Mouse (Mus musculus) midbrain, embryonic 10.5 days (tissue): Measurements from ENCODE around the gene Atxn10. TPM values are rescaled to one million over a fixed set of nuclear protein-coding genes. Genes with fewer than 3 reads are reported as not detected.
A peak's percentile ranks its signal among the peaks of the same experiment; 100 is the strongest.

Source experiments
- DNase-seq: peaks from one replicate; pipeline ENCODE4 v3.0.0-alpha.2; 2017; ENCODE audit warnings: low spot score
- H3K27ac ChIP-seq: fragments of 300-500 bp; sonication (generic); replicated peaks from 2 replicates; pipeline ENCODE4 v1.5.1; 2016; ENCODE audit warnings: mild to moderate bottlenecking
- H3K27me3 ChIP-seq: fragments of 300-500 bp; sonication (generic); 2 replicates; pipeline ENCODE4 v1.6.1; 2016; ENCODE audit warnings: low read depth, mild to moderate bottlenecking; ENCODE audit not compliant: poor library complexity, severe bottlenecking
- H3K36me3 ChIP-seq: fragments of 300-500 bp; sonication (generic); 2 replicates; pipeline ENCODE4 v1.6.1; 2016; ENCODE audit warnings: mild to moderate bottlenecking, moderate library complexity
- H3K4me1 ChIP-seq: fragments of 300-500 bp; sonication (generic); 2 replicates; pipeline ENCODE4 v1.6.1; 2016
- H3K4me3 ChIP-seq: fragments of 300-500 bp; sonication (generic); 2 replicates; pipeline ENCODE4 v1.5.1; 2016; ENCODE audit warnings: mild to moderate bottlenecking, moderate library complexity
- H3K9me3 ChIP-seq: fragments of 300-500 bp; sonication (generic); replicated peaks from 2 replicates; pipeline ENCODE4 v1.6.1; 2016; ENCODE audit warnings: mild to moderate bottlenecking
- WGBS: fragments of 180-500 bp; shearing (Covaris S2); methylation state at CpG from one replicate; pipeline ENCODE4 v1.1.7; 2016; 5-methylcytosine and 5-hydroxymethylcytosine counted together
- polyA plus RNA-seq: library from polyadenylated mRNA; unstranded; fragments of >200 nt; fragmentation: Nextera tagmentation; extraction: Ambion mirVana; gene quantifications from 2 replicates; pipeline ENCODE4 v1.2.1, GENCODE M21; 2016

Gene Atxn10
- polyA plus RNA-seq, 1 experiment from 2014 or later, result 341 TPM

GRCm38 (mm10) chr15:85414620-85415019 is 78.6 kb downstream of the Atxn10 start:
- H3K4me1 ChIP-seq, result no peaks in the 10 kb centered on the region
- no peak overlapping the region for H3K4me3 ChIP-seq
- DNase-seq, result no peak
- H3K27me3 ChIP-seq, result no peaks in the 10 kb centered on the region
- peaks cover 19% of the 10 kb centered on the region for H3K36me3 ChIP-seq
- no peak overlapping the region for H3K27ac ChIP-seq
- 98% methylated on average over 2 of the region's 2 CpGs for WGBS
- H3K9me3 ChIP-seq, result no peaks in the 10 kb centered on the region

- H3K27me3 ChIP-seq, result no peaks in the 10 kb centered on the region
- no peaks in the 10 kb centered on the region for H3K4me1 ChIP-seq
- H3K36me3 ChIP-seq, result peaks cover 14% of the 10 kb centered on the region
- H3K27ac ChIP-seq, result no peak overlapping the region
- no peak for DNase-seq
- no peak overlapping the region for H3K4me3 ChIP-seq
- no peaks in the 10 kb centered on the region for H3K9me3 ChIP-seq
- WGBS, result 82% methylated on average over 2 of the region's 2 CpGs
Measured at GRCm38 (mm10) chr15:85420686-85421085, 84.6 kb downstream of the Atxn10 start.

GRCm38 (mm10) chr15:85424197-85424596 is 88.2 kb downstream of the Atxn10 start:
- Histone ChIP-seq H3K36me3 (no peaks in the 10 kb centered on the region), H3K27ac (no peak overlapping the region), H3K9me3 (no peaks in the 10 kb centered on the region), H3K4me1 (no peaks in the 10 kb centered on the region), H3K4me3 (no peak overlapping the region), H3K27me3 (no peaks in the 10 kb centered on the region)
- no peak for DNase-seq
- 84% methylated on average over 3 of the region's 3 CpGs for WGBS

GRCm38 (mm10) chr15:85428140-85428539 is 92.1 kb downstream of the Atxn10 start:
- H3K36me3 ChIP-seq, result peaks cover 3% of the 10 kb centered on the region; the same call in 1 of the 2 replicates
- WGBS, result 92% methylated on average over 6 of the region's 6 CpGs
- H3K27me3 ChIP-seq, result no peaks in the 10 kb centered on the region
- no peak overlapping the region for H3K4me3 ChIP-seq
- H3K9me3 ChIP-seq, result no peaks in the 10 kb centered on the region
- DNase-seq, result no peak
- no peaks in the 10 kb centered on the region for H3K4me1 ChIP-seq
- no peak overlapping the region for H3K27ac ChIP-seq

- no peak for DNase-seq
Measured at GRCm38 (mm10) chr15:85442568-85442967, 106.5 kb downstream of the Atxn10 start.

GRCm38 (mm10) chr15:85446652-85447051 is 110.6 kb downstream of the Atxn10 start:
- Histone ChIP-seq H3K27ac (no peak overlapping the region), H3K27me3 (peaks cover 62% of the 10 kb centered on the region), H3K4me3 (no peak overlapping the region), H3K4me1 (no peaks in the 10 kb centered on the region), H3K36me3 (peaks cover 70% of the 10 kb centered on the region), H3K9me3 (no peaks in the 10 kb centered on the region)
- no peak for DNase-seq
- 87% methylated on average over 3 of the region's 3 CpGs for WGBS

More at GRCm38 (mm10) chr15:85442568-85442967, 106.5 kb downstream of the Atxn10 start:
- H3K36me3 ChIP-seq, result peaks cover 76% of the 10 kb centered on the region
- 89% methylated on average over 3 of the region's 3 CpGs for WGBS
- no peak overlapping the region for H3K27ac ChIP-seq
- H3K4me1 ChIP-seq, result peaks cover 8% of the 10 kb centered on the region; the same call in 1 of the 2 replicates
- peaks cover 22% of the 10 kb centered on the region for H3K27me3 ChIP-seq
- H3K4me3 ChIP-seq, result no peak overlapping the region
- no peaks in the 10 kb centered on the region for H3K9me3 ChIP-seq

- 90% methylated on average over 8 of the region's 8 CpGs for WGBS
- H3K4me1 ChIP-seq, result peaks cover 79% of the 10 kb centered on the region
- DNase-seq, result no peak
Measured at GRCm38 (mm10) chr15:85456891-85457290, 120.8 kb downstream of the Atxn10 start.

GRCm38 (mm10) chr15:85457838-85458237 is 121.8 kb downstream of the Atxn10 start:
- peaks cover 88% of the 10 kb centered on the region for H3K4me1 ChIP-seq
- no peak overlapping the region for H3K4me3 ChIP-seq
- peaks cover 92% of the 10 kb centered on the region for H3K27me3 ChIP-seq
- WGBS, result 70% methylated on average over 8 of the region's 8 CpGs
- no peaks in the 10 kb centered on the region for H3K9me3 ChIP-seq
- H3K27ac ChIP-seq, result peak overlapping the region; percentile 86
- no peak for DNase-seq
- peaks cover 13% of the 10 kb centered on the region for H3K36me3 ChIP-seq

More at GRCm38 (mm10) chr15:85456891-85457290, 120.8 kb downstream of the Atxn10 start:
- Histone ChIP-seq H3K27me3 (peaks cover 92% of the 10 kb centered on the region), H3K4me3 (no peak overlapping the region), H3K36me3 (peaks cover 17% of the 10 kb centered on the region), H3K9me3 (no peaks in the 10 kb centered on the region), H3K27ac (peak overlapping the region; percentile 86)

- Histone ChIP-seq H3K9me3 (no peaks in the 10 kb centered on the region), H3K27me3 (peaks cover 92% of the 10 kb centered on the region), H3K36me3 (peaks cover 18% of the 10 kb centered on the region), H3K4me1 (peaks cover 97% of the 10 kb centered on the region), H3K27ac (peak overlapping the region; percentile 86), H3K4me3 (0 out of 2 replicates have a peak overlapping the region, but pooled peaks have one; percentile 12)
- DNase-seq, result peak; percentile 65
- 21% methylated on average over 4 of the region's 4 CpGs for WGBS
Measured at GRCm38 (mm10) chr15:85458631-85459082, 122.6 kb downstream of the Atxn10 start.

- H3K36me3 ChIP-seq, result peaks cover 18% of the 10 kb centered on the region
- WGBS, result 23% methylated on average over 4 of the region's 4 CpGs
- H3K27ac ChIP-seq, result peak overlapping the region; percentile 86
- peaks cover 92% of the 10 kb centered on the region for H3K27me3 ChIP-seq
- DNase-seq, result peak; percentile 77
- H3K4me1 ChIP-seq, result peaks cover 100% of the 10 kb centered on the region
- peak overlapping the region; percentile 23; the same call in 1 of the 2 replicates for H3K4me3 ChIP-seq
- no peaks in the 10 kb centered on the region for H3K9me3 ChIP-seq
Measured at GRCm38 (mm10) chr15:85461541-85461940, 125.5 kb downstream of the Atxn10 start.

GRCm38 (mm10) chr15:85462138-85462537 is 126.1 kb downstream of the Atxn10 start:
- no peaks in the 10 kb centered on the region for H3K9me3 ChIP-seq
- H3K4me3 ChIP-seq, result peak overlapping the region; percentile 23; the same call in 1 of the 2 replicates
- H3K27me3 ChIP-seq, result peaks cover 92% of the 10 kb centered on the region
- peaks cover 23% of the 10 kb centered on the region for H3K36me3 ChIP-seq
- DNase-seq, result no peak
- WGBS, result 58% methylated on average over 4 of the region's 4 CpGs
- H3K4me1 ChIP-seq, result peaks cover 99% of the 10 kb centered on the region
- peak overlapping the region; percentile 86 for H3K27ac ChIP-seq

GRCm38 (mm10) chr15:85463027-85463790 is 127.2 kb downstream of the Atxn10 start:
- peaks cover 33% of the 10 kb centered on the region for H3K36me3 ChIP-seq
- peaks cover 89% of the 10 kb centered on the region for H3K4me1 ChIP-seq
- no peak for DNase-seq
- peak overlapping the region; percentile 86 for H3K27ac ChIP-seq
- peak overlapping the region; percentile 23; the same call in 1 of the 2 replicates for H3K4me3 ChIP-seq
- WGBS, result 37% methylated on average over 13 of the region's 13 CpGs
- H3K9me3 ChIP-seq, result no peaks in the 10 kb centered on the region
- H3K27me3 ChIP-seq, result peaks cover 92% of the 10 kb centered on the region

- peak overlapping the region; percentile 86 for H3K27ac ChIP-seq
- peaks cover 99% of the 10 kb centered on the region for H3K27me3 ChIP-seq
- peaks cover 43% of the 10 kb centered on the region for H3K36me3 ChIP-seq
- H3K4me3 ChIP-seq, result peak overlapping the region; percentile 24; the same call in 1 of the 2 replicates
- WGBS, result 3% methylated on average over 5 of the region's 5 CpGs
- peak; percentile 67 for DNase-seq
- no peaks in the 10 kb centered on the region for H3K9me3 ChIP-seq
- peaks cover 79% of the 10 kb centered on the region for H3K4me1 ChIP-seq
Measured at GRCm38 (mm10) chr15:85464190-85464589, 128.1 kb downstream of the Atxn10 start.
